Mouse (Mus musculus) erythroblast, embryonic 14.5 days (primary cell): Measurements from ENCODE around the gene Prkce. TPM values are rescaled to one million over a fixed set of nuclear protein-coding genes. Genes with fewer than 3 reads are reported as not detected.

Experiments
- H3K27me3 ChIP-seq: 2 replicates; pipeline ENCODE4 v1.6.1; 2012; ENCODE audit warnings: inconsistent platforms; ENCODE audit not compliant: control insufficient read depth
- H3K36me3 ChIP-seq: 2 replicates; pipeline ENCODE4 v1.6.1; 2012; ENCODE audit warnings: mild to moderate bottlenecking, inconsistent platforms; ENCODE audit not compliant: control insufficient read depth
- H3K4me1 ChIP-seq: 2 replicates; pipeline ENCODE4 v1.6.1; 2012; ENCODE audit warnings: inconsistent platforms; ENCODE audit not compliant: control insufficient read depth
- H3K4me3 ChIP-seq: replicated peaks from 2 replicates; pipeline ENCODE3; 2012; ENCODE audit warnings: moderate library complexity, mild to moderate bottlenecking, inconsistent platforms
- H3K9me3 ChIP-seq: 2 replicates; pipeline ENCODE4 v1.6.1; 2012; ENCODE audit warnings: low read length, inconsistent platforms, mixed read lengths; ENCODE audit not compliant: control insufficient read depth
- GATA1 ChIP-seq: IDR thresholded peaks from 2 replicates; pipeline ENCODE4 v1.6.1; 2012; ENCODE audit warnings: low read length, inconsistent platforms, mixed read lengths
- TAL1 ChIP-seq: IDR thresholded peaks from 3 replicates; pipeline ENCODE4 v1.6.1; 2012; ENCODE audit warnings: low read length, inconsistent platforms, mixed read lengths
- polyA plus RNA-seq: library from polyadenylated mRNA; stranded (reverse); fragments of >175 nt; gene quantifications from 2 replicates; pipeline ENCODE4 v1.2.3, GENCODE M21; 2012

Gene Prkce
- polyA plus RNA-seq, 1 experiment = 0.04 TPM

GRCm38 (mm10) chr17:86529003-86529402 is 361.4 kb downstream of the Prkce start:
- Histone ChIP-seq H3K9me3 (no peaks in the 10 kb centered on the region), H3K4me3 (no peak overlapping the region), H3K4me1 (no peaks in the 10 kb centered on the region), H3K27me3 (no peaks in the 10 kb centered on the region), H3K36me3 (no peaks in the 10 kb centered on the region)
- TF ChIP-seq GATA1 = no peak
- no peak for TF ChIP-seq TAL1

DNA sequence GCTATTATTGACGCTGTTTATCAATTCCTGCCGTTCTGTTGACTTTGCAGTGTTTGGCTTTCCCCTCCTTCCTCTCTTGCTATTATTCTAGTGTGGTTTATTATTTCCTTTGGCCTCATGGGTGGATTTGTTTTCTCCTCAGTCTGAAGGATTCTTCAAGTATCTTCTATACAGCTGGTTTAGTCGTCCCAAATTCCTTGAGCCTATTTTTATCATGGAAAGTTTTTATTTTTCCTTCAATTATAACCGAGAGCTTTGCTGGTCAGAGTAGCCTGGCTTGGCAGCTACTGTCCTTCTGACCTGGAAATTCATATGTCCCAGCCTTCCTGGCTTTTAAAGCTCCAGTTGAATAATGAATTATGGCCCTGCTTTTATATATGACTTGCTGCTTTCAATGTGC is 361.8 kb downstream of the Prkce start:
- Histone ChIP-seq H3K4me1 (no peaks in the 10 kb centered on the region), H3K27me3 (no peaks in the 10 kb centered on the region), H3K36me3 (no peaks in the 10 kb centered on the region), H3K9me3 (no peaks in the 10 kb centered on the region), H3K4me3 (no peak overlapping the region)
- TF ChIP-seq GATA1 (no peak), TAL1 (no peak)

DNA sequence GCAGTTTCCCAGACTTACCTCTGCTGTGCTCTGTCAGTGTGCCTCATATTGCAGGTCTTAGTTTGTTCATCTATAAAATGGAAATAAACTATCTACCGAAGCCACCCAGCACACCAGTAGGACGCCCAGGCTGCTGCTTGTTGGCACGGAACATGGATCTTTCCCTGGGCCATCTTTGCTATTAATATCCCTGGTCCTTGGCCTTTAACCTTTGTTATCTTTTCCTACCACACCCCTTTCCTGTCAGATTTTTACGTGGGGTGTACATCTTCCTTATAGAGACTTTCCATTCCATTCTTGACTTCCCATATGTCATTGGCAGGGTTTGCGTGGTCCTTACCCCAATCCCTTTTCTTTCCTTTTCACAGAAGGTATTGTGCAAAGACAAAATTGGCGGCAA is 363.6 kb downstream of the Prkce start:
- Histone ChIP-seq H3K27me3 (no peaks in the 10 kb centered on the region), H3K9me3 (no peaks in the 10 kb centered on the region), H3K4me1 (no peaks in the 10 kb centered on the region), H3K36me3 (no peaks in the 10 kb centered on the region), H3K4me3 (no peak overlapping the region)
- no peak for TF ChIP-seq GATA1

DNA sequence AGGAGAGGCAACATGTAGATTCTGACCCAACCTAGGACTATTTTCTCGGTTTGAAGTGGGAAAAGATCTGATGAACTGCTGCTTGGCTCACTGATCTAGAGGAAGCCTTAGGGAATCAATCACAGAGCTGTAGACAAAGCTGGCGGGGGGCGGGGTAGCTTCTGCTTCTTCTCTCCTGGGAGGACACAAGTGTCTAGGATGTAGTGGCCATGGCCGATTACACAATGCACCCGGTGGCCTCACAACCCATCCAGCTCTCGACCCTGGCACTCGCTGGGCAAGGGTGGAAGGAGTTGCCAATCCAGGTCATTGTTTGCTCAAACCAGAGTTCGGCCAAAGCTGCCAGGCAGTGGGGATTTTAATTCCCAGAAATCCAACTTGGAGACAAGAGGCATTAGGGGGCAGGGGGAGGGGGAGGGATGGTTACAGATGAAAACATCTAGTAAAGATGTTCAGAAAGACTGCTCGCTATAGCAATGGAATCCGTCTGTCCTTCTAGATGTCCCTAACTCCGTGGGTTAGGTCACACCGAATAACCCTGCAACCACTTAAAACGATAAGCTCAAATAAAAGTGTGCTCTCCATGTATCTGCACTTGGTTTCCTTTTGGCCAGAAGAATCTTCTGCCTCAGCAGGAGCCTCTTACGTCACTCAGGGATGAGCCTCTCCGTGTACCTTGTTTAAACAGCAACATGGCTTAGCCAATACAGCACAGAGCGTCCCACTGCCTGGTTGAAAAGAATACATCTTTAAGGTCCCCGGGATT is 365.4 kb downstream of the Prkce start:
- no peaks in the 10 kb centered on the region for H3K27me3 ChIP-seq
- TF ChIP-seq GATA1 (no peak), TAL1 (no peak)
- no peaks in the 10 kb centered on the region for H3K9me3 ChIP-seq
- H3K4me3 ChIP-seq = no peak overlapping the region
- no peaks in the 10 kb centered on the region for H3K36me3 ChIP-seq
- no peaks in the 10 kb centered on the region for H3K4me1 ChIP-seq

GRCm38 (mm10) chr17:86533549-86533851 is 365.9 kb downstream of the Prkce start:
- Histone ChIP-seq H3K4me3 (no peak overlapping the region), H3K9me3 (no peaks in the 10 kb centered on the region), H3K4me1 (no peaks in the 10 kb centered on the region), H3K36me3 (no peaks in the 10 kb centered on the region), H3K27me3 (no peaks in the 10 kb centered on the region)
- TF ChIP-seq GATA1 (no peak), TAL1 (no peak)

GRCm38 (mm10) chr17:86535096-86535495 is 367.5 kb downstream of the Prkce start:
- Histone ChIP-seq H3K27me3 (no peaks in the 10 kb centered on the region), H3K36me3 (no peaks in the 10 kb centered on the region), H3K4me3 (no peak overlapping the region), H3K4me1 (no peaks in the 10 kb centered on the region), H3K9me3 (no peaks in the 10 kb centered on the region)
- TF ChIP-seq TAL1 (no peak), GATA1 (no peak)

GRCm38 (mm10) chr17:86535827-86536656 is 368.5 kb downstream of the Prkce start:
- Histone ChIP-seq H3K27me3 (no peaks in the 10 kb centered on the region), H3K4me3 (no peak overlapping the region)

DNA sequence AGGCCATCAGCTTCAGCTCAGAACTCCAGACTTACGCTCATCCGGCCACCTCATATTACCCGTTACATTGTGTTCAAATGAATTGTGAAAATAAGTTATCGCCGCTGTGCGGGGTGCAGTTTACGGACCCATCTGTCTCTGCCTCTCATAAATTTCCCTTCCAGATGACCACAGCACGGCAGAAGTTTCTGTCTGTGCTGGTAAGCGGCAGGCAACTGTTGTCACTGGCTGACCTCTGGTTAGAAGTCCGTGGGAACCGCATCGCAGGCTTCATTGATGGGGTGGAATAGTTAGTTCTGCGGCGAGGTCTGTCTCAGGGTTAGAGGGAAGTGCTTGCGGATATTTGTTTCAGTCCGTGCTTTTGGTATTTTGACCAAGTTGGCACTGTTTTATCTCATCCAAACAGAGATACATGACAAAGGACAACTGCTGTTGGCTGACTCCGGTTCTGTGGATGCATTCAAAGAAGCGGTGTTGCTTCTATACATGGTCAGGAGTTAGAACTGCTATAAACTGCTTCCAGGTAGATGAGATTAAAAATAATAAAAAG is 372.4 kb downstream of the Prkce start:
- H3K4me3 ChIP-seq = no peak overlapping the region
- no peaks in the 10 kb centered on the region for H3K9me3 ChIP-seq
- no peaks in the 10 kb centered on the region for H3K4me1 ChIP-seq
- no peaks in the 10 kb centered on the region for H3K36me3 ChIP-seq
- no peaks in the 10 kb centered on the region for H3K27me3 ChIP-seq
- TF ChIP-seq GATA1 (no peak), TAL1 (no peak)

More at GRCm38 (mm10) chr17:86535827-86536656, 368.5 kb downstream of the Prkce start:
- no peaks in the 10 kb centered on the region for H3K9me3 ChIP-seq
- H3K4me1 ChIP-seq = no peaks in the 10 kb centered on the region
- TF ChIP-seq GATA1 (no peak), TAL1 (no peak)
- no peaks in the 10 kb centered on the region for H3K36me3 ChIP-seq

DNA sequence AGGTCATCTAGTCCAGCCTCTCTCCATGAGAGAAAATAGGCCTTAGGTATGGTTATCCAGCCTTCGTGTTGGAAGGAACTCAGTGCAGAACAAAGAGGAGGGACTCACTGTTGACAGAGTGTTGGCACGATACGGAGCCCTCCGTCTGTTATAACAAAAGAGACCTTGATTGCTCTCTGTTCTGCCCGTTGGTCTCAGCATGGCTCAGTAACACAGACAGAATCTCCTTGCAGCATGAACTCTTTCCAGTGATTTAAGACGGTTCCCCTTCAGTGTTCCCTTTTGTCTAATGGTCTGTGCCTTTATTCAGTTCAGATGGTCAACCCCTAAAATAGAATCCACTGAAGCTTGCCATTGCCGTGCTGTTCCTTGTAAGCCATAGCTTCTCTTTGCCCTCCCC is 378.9 kb downstream of the Prkce start:
- Histone ChIP-seq H3K4me1 (no peaks in the 10 kb centered on the region), H3K27me3 (no peaks in the 10 kb centered on the region), H3K4me3 (no peak overlapping the region), H3K36me3 (no peaks in the 10 kb centered on the region), H3K9me3 (no peaks in the 10 kb centered on the region)
- TF ChIP-seq GATA1 (no peak), TAL1 (no peak)
